Mouse (Mus musculus): ENCODE data around the gene Sidt1.
"Not testable (repeated sequence)": the region's sequence is repeated elsewhere in the genome, so short reads cannot be mapped to it uniquely, and the experiment has no call there.

Gene Sidt1

DNA sequence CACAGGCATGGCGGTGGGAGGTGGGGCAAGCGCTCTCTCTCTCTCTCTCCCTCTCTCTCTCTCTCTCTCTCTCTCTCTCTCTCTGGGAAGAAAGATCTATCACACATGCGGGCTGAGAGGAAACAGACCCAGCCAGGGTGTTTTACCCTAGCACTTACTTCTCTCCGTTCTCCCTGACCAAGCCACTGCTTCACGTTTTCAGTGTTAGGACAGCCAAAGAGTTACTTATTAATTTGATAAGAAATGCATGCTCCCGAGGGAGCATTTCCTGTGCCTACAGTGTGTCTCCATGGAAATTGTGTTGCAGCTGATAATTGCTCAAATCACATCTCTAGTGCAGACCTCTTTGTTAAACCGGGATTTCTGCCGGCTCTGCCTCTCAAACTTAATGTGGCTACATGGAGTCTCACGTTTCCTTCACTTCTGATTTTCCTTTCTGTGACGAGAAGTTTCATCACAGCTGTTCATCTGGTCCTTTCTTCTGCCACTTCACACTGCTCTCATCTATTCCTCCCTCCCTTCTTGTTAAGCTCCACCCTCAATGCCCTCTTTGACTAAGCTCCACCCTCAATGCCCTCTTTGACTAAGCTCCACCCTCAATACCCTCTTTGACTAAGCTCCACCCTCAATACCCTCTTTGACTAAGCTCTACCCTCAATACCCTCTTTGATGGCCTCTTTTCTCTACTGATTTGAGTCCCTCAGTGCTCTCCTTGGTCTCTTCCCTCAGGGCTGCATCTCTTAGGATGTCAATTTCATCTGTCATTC, 30.7 kb downstream of the Sidt1 start:
- DNase-seq (ENCODE audit: low spot score), result no peak

DNA sequence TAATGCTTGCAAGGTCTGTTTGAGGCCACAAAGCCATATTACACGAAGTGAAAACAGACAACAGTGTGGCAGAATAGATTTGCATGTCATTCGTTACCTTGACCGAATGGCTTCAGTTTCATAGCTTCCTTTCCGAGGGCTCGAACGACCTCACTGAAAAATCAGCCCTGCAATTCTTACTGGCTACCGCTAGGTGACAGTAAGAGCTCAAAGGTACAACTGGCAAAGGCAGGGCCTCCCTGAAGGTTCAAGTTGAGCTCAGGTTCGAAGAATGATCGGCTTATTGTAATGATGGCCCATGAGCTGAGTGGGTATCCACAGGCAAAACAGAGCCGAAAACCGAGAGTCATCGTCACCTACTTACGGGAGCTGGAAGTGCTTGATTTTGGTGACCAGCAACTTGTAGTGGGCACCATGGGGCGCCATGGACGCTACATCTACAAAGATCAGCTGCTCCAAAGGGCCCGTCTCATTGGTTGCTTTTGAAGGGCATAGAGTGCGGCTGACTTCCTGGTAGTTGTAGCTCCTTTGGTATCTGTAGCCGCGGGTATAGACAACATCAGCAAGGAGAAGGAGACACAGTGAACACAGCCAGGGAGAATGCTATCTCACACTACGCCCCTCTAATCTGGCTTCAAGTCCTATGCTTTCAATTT, 33.4 kb downstream of the Sidt1 start:
- DNase-seq (ENCODE audit: low spot score), result no peak

DNA sequence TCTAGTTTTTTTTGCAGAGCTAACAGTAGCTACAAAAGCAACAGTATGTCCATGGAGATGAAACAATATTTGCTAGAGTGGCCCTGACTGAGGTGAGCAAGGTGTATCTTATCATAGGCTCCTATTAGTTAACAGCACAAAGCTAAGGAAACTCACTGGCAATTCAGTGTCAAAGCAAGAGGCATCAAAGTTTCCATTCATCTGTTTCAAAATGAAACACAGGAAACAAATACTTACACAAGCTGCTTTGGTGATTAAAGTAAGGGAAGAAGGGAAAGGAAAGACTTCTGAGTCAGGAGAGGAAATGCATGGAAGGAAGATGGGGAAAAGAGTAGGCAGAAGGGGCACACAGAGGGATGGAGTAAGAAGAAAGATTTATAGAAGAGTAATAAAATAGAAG, 39.0 kb downstream of the Sidt1 start:
- DNase-seq (ENCODE audit: low spot score), result no peak

DNA sequence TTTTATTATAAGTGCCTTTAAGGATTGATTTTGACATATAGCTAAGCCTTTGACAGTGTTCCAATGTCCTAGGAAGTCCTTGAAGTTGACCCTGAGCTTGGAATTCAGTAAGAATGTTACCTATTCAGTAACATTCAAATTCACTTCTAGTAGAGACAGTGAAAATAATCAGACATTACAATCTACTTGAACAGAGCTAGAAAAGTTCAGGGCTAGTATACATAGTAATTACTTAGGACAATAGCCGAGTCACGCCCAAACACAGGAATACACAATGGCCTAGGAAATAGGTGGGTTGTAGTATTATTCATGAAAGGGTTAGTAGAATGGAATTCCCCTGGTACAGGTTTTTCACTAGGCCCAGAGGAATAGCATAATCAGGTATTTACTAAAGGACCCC, 40.3 kb downstream of the Sidt1 start:
- DNase-seq (ENCODE audit: low spot score), result not testable (repeated sequence)

DNA sequence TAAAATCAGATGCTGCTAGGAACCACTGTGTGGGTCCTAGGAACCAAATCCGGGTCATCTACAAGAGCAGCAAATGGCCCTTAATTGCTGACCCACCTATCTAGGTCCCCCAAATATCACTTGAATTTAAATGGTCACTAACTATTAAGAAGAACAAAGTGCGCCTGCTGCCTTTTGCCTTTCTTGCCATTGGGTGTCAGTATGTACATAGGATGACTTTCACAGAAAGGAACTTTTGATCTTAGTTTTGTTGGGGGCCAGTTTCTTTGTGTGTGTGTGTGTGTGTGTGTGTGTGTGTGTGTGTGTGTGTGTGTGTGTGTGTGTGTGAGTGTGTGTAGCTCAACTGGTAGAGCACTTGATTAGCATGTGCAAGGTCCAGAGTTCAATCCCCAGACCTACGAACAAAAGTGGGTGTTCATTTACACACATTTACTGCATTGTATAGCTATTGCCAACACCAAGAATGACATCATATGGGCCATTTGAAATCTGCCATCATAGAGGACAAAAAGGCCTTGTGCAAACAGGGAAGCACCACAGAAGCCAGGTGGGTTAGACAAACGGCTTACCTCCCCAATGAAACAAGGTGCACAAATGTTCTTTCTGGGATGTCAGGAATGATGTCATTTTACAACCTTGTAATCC, 43.9 kb downstream of the Sidt1 start:
- no peak for DNase-seq (ENCODE audit: low spot score)

DNA sequence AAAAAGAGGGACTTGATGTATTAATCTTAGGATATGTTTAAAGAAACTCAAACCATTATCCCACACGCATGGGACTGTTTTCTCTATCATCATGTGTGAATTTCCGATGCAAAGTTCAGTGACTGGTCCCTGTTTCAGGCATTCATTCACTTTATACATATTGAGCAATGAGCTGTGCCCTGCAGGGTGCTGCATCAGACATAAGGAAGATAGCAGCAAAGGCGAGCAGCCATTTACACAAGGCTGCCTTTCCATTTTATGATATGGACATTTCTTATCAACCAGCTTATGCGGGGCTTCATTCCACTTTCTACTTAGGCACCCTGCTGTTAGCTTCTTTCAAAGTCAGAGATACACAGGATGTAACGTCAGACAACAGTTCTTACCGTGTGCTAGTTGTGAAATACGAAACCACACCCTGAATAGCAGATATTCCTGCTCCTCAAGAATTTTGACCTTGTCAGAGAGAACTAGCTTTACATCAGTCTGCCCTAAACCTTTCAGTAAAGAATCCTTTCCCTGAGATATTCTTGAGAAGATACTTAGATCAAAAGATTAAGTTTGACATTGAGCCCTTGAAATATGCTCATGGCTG, 45.5 kb downstream of the Sidt1 start:
- DNase-seq (ENCODE audit: low spot score), result no peak

DNA sequence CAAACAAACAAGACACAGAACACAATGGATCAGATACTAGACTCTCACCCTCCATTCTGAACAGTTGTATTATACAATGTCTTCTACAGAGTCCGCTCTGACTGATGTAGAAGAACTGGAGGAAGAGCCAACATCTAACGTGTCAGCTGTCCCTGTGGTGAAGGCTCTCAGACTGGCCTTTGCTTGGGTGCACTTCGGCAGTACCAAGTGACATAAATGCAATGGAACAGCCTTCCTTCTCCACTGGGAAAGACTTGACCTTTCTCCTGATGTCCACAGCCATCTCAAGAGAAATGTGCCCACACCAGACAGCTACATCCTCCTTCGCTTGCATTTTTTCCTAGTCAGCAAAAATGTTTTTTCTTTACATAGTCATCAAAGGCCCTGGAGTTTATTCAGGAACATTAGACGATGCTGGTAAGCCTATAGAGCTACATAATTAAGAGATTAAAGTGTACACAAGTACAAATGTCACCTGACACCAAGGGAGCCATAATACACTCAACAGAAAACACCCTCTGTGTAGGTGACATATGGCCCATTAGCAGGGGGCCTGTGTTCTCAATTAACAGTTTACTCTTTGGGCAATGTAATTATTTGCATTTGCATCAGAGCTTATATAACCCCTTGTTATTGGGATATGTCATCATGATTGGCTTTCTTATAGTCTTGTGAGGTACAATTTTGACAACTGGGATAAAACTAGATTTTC, 50.2 kb downstream of the Sidt1 start:
- DNase-seq (ENCODE audit: low spot score), result no peak

DNA sequence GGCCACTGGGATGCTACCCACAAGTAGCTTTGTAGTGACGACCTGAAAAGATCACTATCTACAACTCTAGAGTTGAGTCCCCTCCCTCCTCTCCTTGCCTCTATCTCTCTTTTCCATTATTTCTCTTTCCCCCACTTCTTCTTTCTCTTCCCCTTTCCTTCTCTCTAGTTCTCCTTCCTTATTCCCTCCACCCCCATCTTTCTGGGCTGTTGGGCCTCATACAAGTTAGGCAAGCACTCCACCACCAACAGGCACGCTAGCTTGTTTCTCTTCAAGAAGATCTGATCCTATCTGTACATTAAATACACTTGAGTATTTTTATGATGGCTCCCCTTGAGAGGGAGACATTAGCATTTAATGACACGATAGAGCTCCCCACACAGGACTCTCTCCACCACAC, 51.0 kb downstream of the Sidt1 start:
- no peak for DNase-seq (ENCODE audit: low spot score)

DNA sequence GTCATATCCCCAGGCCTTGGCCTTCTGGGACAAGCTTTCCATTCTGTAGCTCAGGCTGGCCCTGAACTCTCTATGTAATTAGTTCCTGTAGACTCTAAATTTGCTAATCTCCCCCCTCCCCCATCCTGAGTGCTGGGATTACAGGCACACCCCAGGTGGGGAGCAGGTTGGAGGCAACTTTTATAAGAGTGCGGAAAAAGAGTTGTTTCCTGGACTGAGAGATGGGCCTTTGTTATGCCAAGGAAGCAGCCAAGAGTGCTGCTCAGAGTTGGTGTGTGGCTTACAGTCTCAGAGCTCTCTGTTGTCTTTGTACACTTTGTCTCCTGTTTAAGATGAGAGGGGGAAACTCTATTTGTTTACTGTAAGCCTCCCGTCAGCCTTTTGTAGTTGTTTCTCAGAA, 52.2 kb downstream of the Sidt1 start:
- DNase-seq (ENCODE audit: low spot score), result no peak

DNA sequence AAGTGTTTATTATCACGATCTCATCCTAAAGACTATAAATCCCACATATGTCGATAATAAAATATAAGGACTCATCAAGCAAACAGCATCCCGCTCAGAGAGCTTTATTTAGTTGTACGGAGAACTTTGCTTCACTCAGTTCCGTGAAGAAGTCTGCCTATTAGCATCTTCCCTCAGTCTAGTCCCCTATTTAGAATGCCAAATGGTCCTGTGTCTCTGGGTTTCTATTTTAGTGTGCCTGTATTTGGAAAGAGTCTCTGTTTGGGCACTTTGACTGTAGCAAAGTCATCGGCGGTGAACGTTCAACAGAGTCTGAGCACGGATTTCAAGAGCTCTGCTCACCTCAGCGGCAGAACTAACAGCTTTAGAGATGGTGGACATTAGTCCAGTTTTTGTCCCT, 55.8 kb downstream of the Sidt1 start:
- no peak for DNase-seq (ENCODE audit: low spot score)

DNA sequence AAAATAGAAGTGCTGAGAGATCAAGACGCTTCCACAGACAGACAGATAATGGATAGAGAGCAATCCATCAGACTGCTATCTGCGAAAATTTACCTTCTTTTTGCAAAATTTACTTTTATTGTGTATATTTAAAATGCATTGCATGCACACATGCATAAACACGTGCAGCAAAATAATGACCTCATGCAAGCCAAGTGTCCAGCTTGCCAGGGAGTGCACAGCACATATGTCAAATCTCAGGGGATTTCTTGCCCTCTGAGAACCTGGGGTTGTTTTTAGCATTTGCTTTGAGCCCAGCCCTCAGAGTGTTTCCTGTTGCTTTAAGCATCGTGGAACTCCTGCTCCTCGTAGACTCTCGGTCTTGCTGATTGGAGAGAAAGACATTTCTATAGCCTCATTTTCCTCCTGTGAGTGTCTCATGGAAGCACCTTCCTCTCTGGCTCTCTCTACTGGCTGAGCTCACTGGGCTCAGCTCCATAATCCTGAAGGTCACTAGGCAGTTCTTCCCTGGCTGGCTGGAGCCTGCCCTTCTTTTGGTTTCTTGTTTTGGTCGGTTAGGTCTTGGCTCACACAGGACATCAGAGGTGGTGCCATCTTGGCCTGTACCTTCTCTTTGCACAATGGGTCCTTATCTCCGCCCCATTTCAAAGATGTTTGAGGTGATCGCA, 61.5 kb downstream of the Sidt1 start:
- peak; percentile 3 for DNase-seq (ENCODE audit: low spot score)

DNA sequence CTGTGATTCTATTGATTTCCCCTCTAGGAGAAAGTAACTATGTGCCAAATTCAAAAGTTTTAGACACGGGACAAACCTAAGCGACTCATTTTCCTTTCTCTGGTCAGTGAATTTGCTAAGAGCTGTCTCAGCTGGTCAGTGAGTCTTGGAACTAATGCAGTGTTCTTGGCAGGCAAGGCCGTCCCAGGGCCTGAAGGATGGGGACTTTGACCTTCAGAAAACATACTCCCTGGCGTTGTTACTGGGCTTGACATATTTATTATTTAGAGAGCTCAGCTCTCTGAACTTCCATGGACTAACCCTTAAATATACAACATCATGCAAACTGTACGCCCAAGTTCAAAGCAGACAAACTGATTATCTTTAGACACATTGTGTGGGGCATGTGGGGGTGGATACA, 62.4 kb downstream of the Sidt1 start:
- DNase-seq (ENCODE audit: low spot score), result peak; percentile 34

DNA sequence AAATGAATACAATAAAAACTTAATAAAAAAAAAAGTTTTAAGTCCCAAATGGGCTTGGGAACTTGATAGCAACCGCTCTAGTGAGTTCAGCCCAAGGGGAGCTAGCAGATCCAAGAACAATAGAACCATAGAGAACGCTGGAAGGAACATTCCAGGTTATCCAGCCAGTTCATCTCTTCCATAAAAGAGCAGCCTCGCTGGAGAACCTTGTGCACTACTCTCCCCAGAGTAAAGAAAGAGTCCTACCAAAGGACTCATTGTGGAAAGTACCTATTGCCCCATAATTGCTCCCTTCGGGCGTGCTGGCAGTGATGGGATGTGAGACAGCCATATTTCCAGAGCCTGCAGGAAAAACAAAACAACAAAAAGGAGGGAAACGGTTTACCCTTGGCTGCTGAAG, 63.4 kb downstream of the Sidt1 start:
- DNase-seq (ENCODE audit: low spot score), result no peak

DNA sequence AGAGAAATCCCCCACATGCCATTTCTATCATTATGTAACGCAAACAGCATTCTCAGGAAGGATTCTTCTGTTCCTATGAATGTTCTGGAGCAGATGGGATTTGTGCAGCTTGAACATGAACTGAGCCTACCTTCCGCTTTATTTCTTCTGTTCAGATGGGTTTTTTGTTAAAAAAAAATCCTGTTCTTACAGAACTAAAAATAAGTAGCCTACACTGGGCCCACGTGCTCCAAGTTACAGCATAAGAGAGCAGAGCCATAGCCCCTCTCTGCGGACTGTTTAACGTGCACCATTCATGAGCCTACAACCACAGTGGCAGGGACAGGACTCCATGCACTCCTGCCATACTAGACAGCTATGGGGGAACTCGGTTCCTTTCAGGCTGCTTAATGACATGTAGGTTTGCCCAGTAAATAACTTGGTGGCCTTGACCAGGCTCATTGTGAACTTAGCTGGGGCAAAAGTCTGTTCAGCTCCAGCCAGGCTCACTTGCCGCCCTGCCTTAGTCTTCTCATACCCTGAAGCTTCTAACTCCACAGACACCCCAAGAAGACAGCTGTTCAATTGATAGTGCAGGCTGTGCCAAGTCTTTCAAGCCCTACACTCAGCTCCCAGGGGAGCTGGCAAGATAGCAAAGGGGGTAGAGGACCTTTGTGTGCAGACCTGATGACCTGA, 64.3 kb downstream of the Sidt1 start:
- DNase-seq (ENCODE audit: low spot score), result no peak

DNA sequence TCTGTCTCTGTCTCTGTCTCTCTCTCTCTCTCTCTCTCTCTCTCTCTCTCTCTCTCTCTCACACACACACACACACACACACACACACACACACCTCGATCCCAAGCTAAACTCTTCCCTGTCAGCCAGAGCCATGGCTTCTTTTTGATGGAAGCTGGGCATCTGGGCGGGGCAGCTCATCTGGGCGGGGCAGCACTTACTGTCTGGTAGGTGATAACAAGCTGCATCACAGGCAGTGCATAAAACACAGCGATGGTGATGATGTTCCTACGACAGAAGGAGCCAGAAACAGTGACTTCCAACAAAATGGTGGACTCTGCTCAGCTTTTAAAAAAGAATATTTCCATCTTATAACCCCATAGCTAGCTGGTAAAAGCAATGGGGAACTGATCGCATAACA, 67.4 kb downstream of the Sidt1 start:
- no peak for DNase-seq (ENCODE audit: low spot score)

DNA sequence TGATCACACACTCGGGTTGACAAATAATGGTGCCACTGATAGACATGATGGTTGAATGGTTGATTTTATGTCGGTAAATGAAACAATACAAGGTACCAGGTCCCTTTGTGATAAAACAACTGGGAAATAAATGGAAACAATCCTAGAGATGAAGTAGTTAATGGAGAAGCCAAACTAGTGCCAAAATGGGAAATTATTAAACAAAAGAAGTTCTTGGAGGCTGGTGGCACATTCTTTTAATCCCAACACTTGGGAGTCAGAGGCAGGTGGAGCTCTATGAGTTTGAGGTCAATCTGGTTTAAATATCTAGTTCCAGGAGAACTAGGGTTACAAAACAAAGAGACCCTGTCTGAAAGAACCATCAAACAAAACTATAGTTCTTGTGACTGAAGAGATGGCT, 68.1 kb downstream of the Sidt1 start:
- no peak for DNase-seq (ENCODE audit: low spot score)

DNA sequence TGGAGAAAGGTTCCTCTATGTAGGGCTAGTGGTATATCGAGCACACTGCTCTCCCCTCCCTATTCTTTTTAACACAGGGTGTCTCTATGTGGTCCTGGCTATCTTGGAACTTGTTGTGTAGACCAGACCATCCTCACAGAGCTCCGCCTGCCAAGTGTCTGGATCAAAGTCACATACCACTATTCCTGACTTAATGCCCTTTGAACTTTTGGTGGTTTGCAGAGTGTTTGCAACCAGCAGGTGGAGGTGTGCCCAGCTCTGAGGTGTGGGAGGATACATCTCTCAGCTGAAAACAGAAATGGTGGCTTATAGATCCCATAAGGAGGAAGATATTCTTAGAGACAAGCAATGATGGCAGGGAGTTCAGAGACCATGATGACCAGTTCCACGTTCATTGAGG, 75.5 kb downstream of the Sidt1 start:
- no peak for DNase-seq (ENCODE audit: low spot score)

DNA sequence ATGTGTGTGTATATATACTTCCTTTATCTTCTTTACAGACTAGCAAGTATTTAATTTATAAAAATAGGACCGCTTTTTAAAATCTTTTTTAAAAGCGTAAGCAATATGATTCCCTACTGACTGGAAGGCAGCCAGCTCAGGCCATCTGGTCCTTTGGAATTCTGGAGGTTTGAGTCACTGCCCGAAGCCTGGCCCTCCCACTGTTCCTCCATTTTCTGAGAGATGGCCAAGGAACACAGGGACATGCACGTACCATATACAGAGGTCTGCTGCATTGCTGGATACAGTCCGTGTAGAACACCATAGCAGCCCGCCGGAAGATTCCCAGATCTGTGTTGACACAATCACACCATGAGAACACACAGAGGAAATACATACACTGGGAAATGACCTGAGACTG, 78.3 kb downstream of the Sidt1 start:
- DNase-seq (ENCODE audit: low spot score), result peak; percentile 43

DNA sequence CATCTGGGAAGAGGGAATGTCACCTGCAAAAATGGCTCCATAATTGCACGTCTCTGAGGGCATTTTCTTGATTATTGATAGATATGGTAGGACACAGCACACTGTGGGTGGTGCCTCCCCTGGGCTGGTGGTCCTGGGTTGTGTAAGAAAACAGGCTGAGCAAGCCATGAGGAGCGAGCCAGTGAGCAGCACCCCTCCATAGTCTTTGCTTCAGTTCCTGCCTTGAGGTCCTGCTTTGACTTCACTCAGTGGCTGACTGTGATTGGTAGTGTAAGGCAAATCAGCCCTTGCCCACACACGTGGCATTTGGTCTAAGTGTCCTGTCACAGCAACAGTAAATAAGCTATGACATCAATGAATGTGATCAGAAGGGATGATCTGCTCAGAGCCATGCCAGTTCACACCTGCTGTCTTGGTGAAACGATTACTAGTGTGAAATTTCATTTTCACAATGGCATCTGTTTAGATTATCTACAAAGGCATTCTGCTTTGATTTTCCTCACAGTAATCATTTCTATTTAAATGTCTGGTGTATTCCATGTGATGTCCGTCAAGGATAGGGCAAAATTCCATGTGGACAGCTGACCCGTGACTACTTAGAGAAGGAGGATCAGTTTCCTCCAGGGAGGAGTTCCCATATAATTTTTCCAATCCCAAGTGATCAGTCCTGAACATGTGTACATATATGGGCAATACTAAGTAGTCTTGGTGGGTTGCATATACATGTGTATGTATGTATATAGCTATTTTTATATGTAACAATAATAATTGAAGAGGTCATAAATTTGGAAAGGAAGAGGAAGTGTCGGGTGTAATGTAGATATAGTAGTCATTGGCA, 79.0 kb downstream of the Sidt1 start:
- DNase-seq (ENCODE audit: low spot score), result no peak

DNA sequence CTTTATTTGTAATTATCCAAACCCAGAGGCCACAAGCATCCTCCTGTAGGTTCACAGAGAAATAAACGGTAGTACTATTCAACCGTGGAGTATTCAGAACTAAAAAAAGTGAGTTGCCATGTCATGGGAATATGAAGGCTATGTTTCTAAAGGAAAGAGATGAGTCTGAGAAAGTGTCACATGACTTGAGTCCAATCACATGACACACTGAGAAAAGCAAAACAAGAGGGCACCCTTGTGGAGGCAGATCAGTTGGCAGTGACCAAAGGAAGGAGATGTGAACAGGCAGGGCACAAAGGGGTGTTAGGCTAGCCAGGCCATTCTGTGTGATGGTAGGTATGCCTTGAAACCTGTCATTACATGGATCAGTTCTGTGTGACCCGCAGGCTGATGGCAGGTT, 80.3 kb downstream of the Sidt1 start:
- DNase-seq (ENCODE audit: low spot score), result no peak
